Mouse (Mus musculus): ENCODE measurements around the gene Ddx41. TPM values are rescaled to one million over a fixed set of nuclear protein-coding genes. Genes with fewer than 3 reads are reported as not detected.
A peak's percentile ranks its signal among the peaks of the same experiment; 100 is the strongest.

The Ddx41 gene
- total RNA-seq, 2 experiments from 2014 or later = 55.0 to 64.3 TPM

- peak; percentile 68 for ATAC-seq (replicated peaks; ENCODE audit: low FRiP score, low TSS enrichment, poor library complexity, severe bottlenecking)
Observed at GRCm38 (mm10) chr13:55544792-55545191, 8.3 kb upstream of the Ddx41 start.

DNA sequence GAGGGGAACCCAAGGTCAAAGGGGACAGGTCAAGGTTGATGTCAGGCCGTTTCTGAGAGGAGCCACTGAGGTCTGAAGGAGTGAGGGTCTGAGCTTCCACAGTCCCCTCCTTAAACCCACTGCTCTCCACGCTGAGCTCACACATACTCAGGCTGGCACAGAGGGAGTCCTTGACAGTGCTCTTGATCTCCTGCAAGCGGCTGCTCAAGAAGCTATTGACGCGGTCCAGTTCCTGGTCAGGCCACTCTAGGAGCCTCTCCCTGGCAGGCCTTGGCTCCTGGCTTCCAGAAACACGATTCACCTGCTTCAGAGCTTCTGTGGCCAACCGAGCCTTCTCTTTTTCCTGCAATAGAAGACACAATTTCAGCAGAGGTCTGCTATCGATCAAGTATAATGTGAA lies 7.0 kb upstream of the Ddx41 start:
- ATAC-seq (replicated peaks; ENCODE audit: low FRiP score, low TSS enrichment, poor library complexity, severe bottlenecking) = no peak

- ATAC-seq (replicated peaks; ENCODE audit: low FRiP score, low TSS enrichment, poor library complexity, severe bottlenecking) = no peak
Observed at GRCm38 (mm10) chr13:55542891-55543290, 6.4 kb upstream of the Ddx41 start.

DNA sequence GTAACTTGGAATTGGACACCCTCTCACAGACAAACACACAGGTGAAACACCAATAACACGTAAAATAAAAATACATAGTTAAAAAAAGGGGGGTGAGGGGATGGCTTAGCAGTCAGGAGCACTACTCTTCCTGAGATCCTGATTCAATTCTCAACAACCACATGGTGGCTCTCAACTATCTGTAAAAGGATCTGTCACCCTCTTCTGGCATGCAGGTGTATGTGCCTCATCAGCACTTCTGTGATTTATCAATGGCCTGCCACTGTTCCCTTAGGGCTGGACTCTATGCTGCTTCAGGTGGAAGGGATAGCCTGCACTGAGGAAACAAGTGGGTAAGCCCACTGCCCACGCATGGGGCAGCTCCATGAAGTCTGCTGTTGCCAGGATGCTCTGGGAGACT lies 4.5 kb upstream of the Ddx41 start:
- ATAC-seq (replicated peaks; ENCODE audit: low FRiP score, low TSS enrichment, poor library complexity, severe bottlenecking) = no peak

DNA sequence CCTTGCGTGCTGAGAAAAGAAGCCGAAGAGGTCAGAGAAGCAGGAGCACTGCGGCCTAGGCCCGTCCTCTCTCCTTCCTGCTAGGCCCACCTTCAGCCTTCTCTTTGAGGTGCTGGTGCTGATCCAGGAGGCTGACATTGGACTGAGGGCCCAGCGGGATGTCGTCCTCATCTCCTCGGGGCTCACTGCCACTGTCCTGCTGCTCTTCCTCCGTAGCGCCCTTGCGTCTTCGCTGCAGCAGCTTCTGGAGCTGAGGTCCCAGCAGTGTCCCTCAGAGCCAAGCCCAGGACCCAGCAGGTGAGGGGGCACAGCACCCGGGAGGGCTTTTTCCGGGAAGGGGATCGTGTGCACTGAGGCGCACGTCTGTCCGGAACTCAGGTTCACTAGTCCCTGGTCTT lies 663 bp downstream of the Ddx41 start:
- peak; percentile 7 for ATAC-seq (replicated peaks; ENCODE audit: low FRiP score, low TSS enrichment, poor library complexity, severe bottlenecking)

DNA sequence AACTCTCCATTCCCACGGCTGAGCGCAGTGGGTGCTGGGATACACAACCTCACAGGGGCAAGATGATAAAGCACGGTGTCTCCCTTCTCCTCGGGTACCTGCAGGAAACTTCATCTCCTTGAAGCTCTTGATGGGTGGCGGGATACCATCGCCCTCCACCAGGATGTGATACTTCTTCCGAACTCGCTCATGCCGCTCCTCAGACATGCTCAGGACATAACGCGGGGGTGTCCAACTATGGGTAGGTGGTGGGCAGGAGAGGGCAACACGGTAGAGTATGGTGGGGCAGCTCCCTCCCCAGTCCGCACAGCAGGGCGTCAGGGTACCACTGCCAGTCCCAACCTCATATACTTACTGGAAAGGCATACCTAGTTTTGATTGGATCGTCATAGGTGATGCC lies 1.3 kb downstream of the Ddx41 start:
- ATAC-seq (replicated peaks; ENCODE audit: low FRiP score, low TSS enrichment, poor library complexity, severe bottlenecking) = no peak

DNA sequence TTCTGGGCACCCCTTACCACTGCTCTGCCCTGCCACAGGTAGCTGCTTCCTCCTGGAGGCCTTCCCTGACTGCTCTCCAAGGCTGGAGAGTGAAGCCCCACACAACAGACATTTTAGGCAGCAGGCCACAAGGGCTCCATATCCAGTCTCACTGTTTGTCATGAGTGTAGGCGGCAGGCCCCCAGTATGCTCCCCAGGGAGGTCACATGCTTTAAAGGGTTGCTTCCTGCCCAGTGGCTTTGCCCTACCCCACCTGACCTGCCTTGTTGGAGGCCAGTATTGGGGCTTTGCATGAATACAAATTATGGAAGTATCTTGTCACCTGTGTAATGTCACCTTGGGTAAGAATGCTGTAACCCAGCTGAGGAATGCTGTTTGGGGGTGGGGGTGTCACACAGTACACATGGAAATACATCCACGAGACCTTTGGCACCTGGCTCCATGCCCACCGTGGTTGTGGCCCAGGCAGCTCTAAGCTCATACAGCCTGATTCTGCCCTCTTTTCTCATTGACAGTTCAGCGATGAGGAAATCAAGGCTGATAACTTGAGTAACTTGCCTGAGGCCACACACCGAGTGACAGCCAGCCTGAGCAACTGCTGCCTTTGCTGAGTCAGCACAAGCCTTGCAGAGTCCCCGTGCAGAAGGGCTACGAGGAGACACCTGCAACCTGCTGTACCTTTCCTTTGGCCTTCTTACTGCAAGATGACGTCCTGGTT lies 7.1 kb downstream of the Ddx41 start, which contains the start of gene Dok3:
TSS of gene Dok3 (minus strand) at position 99 of the 718 bp plus-strand sequence.
- no peak for ATAC-seq (replicated peaks; ENCODE audit: low FRiP score, low TSS enrichment, poor library complexity, severe bottlenecking)

DNA sequence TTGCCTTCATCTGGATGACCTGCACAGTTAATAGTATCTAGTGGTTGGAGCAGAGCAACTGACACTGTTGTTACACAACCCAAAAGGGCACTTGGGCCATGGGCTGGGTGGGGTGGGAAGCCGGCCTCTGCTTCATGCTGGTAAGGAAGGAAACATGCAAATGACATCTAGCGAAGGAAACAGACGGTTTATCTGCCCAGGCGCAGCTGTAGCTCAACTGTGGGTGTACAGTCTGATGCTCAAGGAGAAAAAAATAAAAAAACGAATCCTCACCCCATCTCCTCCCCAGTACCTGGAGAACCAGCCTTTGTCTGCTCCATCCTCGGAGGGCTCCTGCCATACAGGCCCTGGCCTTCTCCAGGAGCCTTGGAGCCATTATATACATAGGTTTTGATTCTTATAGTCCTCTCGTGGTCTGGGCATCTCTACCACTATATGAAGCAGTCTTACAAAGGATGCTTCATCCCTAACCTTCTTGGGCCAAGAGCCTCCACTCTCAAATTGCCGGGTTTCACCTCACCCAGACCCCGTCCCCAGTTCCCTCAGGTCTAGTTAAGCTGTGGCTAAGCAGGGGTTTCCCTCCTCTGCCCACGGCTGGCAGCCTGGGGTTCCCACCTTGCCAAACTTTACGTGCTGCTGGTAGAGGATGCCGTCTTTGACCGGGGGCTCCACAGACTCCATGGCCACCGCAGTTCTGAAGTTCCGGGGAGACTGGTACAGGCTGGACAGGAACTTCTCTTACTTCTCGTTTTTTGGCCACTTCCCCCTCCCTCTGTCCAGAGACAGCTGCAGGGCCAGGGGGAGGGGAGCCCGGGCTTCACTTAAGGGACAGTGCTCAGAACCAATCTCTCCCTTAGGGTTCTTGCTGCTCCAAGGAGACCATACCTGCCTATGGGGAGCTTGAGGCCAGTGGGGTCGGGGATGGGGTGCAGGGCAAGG lies 8.4 kb downstream of the Ddx41 start:
- peak; percentile 65 for ATAC-seq (replicated peaks; ENCODE audit: low FRiP score, low TSS enrichment, poor library complexity, severe bottlenecking)

- ATAC-seq (replicated peaks; ENCODE audit: low FRiP score, low TSS enrichment, poor library complexity, severe bottlenecking) = no peak
Observed at GRCm38 (mm10) chr13:55527212-55527611, 9.2 kb downstream of the Ddx41 start.

- 0 out of 2 replicates have a peak, but pooled peaks have one; percentile 20 for ATAC-seq (replicated peaks; ENCODE audit: low FRiP score, low TSS enrichment, poor library complexity, severe bottlenecking)
Observed at GRCm38 (mm10) chr13:55525733-55526553, 10.5 kb downstream of the Ddx41 start.

DNA sequence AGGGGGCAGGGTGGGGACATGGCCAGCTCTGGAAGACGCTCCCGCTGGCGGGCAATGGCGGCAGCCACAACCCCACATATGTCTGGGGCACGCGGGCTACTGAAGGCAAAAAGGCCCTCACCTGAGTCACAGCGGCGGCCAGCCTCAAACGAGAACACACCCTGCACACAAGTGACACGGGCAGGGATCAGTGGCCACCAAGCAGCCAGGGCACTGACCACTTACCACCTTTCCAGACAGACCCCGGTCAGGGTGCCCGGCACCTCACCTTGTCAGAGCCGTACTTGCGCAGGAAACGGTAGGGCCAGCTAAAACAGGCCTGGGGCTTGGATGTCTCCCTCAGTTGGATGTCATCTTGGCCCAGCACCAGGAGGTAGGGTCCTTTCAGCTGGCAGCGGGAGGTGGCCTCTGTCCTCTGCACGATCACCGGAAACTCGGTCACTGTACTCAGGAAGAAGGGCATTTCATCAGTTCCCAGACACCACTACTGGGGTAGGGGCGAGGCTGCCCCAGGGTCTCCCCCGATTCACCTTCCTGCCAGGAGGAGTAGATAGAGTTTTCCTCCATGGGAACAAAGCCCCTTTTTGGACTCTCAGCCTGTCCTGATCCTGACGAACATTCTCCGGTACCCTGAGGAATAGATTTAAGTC lies 12.4 kb downstream of the Ddx41 start:
- no peak for ATAC-seq (replicated peaks; ENCODE audit: low FRiP score, low TSS enrichment, poor library complexity, severe bottlenecking)

DNA sequence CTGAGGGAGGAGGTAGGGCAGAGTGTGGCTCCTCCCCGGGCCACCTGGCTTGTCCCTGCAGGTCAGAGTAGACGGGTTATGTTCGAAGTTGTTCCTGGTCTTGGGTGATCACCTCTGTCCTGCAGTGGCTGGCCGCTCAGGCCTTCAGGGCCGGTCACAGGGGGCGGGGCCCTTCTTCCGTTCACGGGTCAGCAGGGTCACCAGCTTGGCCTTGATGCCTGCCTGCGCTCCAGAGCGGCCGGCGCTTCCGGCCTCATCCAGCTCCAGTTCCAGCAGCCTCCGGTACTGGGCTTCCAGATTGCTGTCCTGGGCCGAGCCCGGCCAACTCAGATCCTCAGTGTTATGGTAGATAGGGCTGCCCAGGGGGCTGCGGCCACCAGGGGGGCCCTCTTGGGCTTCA lies 13.2 kb downstream of the Ddx41 start:
- ATAC-seq (replicated peaks; ENCODE audit: low FRiP score, low TSS enrichment, poor library complexity, severe bottlenecking) = no peak

DNA sequence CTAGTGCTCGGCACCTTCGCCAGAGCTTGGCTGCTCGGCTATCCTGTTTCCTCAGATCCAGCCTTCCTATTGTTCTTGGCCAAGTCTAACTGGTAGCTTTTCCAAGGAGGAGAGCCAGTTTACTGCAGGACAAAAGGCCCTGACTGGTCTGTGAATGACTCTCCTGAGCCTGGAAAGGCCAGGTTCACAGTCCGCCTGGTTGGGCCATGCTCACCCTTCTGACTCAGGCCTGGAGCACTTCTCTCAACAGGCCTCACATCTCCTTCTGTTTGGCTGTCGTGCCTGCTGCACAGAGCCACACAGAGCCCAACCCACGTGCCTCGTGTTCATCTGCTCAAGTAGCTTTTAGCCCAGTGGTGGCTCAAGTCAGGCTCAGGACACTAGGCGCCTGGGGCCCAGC lies 13.7 kb downstream of the Ddx41 start:
- ATAC-seq (replicated peaks; ENCODE audit: low FRiP score, low TSS enrichment, poor library complexity, severe bottlenecking) = no peak

GRCm38 (mm10) chr13:55519606-55520005 lies 16.9 kb downstream of the Ddx41 start:
- ATAC-seq (replicated peaks; ENCODE audit: low FRiP score, low TSS enrichment, poor library complexity, severe bottlenecking) = no peak

DNA sequence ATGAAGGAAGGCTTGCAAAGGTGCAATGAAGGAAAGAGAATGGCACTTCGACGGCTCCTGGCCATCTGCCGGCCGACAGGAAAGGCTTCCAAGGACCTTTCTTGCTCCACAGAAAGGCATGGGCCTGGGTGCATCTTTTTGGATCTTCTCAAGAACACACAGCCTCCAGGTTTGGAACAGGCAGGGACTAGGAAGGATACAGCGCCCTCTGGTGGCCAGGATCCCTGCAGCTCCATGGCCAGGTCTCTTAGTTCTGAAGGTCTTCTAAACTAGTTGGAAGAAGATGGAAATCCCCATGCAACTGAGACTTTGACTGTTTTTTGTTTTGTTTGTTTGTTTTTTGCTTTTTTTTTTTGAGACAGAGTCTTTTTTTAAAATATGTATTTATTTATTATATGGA lies 19.5 kb downstream of the Ddx41 start:
- peak; percentile 51; the same call in 1 of the 2 replicates for ATAC-seq (replicated peaks; ENCODE audit: low FRiP score, low TSS enrichment, poor library complexity, severe bottlenecking)

DNA sequence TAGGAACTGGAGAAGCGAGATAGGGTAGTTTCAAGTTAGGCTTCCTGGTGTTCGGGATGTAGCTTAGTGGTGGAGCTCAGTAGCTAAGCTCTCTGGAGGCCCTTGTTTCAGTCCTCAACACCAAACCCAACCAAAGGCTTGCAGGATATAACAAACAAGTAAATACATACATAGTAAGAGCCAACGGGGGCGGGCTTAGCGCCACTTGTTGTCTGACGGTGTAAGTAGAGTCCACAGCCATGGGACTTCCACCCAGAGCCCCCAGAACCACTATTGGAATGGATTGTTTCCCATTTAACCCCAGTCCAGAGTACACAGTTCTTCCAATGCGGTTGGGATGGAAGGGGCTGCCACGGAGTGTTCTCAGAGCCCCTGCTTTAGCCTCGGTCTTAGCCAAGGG lies 22.6 kb downstream of the Ddx41 start:
- ATAC-seq (replicated peaks; ENCODE audit: low FRiP score, low TSS enrichment, poor library complexity, severe bottlenecking) = no peak

GRCm38 (mm10) chr13:55513111-55513748 lies 23.2 kb downstream of the Ddx41 start, which contains the start of gene Pdlim7:
Pdlim7 (minus strand) TSS chr13:55513676.
- peak; percentile 62 for ATAC-seq (replicated peaks; ENCODE audit: low FRiP score, low TSS enrichment, poor library complexity, severe bottlenecking)

DNA sequence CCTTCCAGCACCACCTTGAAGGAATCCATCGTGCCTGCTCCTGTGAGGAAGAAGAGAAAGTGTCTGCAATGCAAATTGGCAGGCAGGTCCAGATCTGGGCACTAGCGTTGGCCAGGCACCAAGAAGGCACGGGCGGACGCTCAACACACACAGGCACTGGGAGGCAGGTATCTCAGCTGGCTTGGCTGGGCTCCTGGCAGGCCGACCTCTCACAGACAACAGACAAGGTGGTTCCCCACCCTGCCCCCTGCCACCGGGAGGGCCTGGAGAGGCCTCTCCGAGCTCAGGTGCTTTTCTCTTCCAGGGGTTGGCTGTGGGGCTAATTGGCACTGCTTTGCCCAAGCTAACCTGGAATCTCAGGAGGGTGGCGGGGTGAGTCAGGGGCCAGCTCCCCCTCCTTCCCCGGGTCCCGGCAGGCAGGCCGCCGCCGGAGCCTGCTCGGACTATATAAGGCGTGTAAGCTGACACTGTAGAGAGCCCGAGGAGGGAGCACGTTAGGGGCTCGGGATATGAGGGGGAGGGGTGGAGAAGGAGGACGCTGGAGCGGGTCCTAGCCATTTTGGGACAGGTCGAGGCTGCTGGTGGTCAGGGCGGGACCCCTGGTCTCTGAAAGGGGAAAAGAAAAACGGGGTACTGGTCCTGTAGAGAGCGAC lies 24.0 kb downstream of the Ddx41 start:
- no peak for ATAC-seq (replicated peaks; ENCODE audit: low FRiP score, low TSS enrichment, poor library complexity, severe bottlenecking)
